Mouse (Mus musculus): ENCODE results near the gene Map7. TPM values are rescaled to one million over a fixed set of nuclear protein-coding genes. Genes with fewer than 3 reads are reported as not detected.

Gene Map7
- polyA plus RNA-seq, 1 experiment from 2014 or later: 32.3 TPM

DNA sequence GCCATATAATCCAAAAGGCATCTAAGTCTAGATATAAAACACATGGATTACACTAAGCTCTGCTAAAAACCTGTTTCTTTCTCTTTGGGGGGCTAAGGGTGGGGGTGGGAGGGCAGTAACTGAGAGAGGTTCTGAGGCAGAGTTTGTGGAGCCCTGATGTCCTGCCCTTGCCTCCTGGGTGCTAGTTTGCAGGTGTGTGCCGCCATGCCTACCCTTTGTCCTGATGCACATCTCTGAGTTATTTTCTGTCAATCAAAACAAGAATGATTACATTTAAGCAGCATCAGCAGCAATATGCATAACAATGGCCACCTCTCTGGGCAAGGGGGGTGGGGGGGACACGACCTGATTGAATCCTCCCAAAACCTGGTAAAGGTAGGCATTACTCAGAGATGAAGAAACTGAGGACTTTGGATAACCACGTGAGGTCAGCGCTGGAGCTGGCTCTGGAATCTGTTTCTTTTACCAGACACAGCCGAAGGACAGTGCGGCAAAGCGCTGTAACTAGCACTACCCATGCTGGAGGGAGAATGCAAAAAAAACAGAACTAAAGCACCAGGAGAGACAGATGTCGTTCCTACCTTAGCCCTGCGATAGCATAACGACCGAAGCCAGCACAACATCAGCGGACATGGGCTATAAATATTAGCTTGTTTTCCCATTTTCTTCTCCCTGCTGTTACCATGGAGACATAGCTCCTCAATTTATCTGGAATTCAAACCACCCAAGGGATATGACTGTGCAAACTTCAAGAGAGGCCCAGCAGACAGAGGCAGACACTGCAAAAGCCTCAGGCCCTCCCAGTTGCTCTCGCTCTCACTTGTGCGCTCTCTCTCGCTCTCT lies 137.9 kb downstream of the Map7 start:
- peaks cover 18% of the 10 kb centered on the region for H3K4me1 ChIP-seq (ENCODE audit: insufficient read depth, low read length)
- 38% methylated on average over 15 of the region's 15 CpGs for WGBS
- peak overlapping the region; percentile 4; the same call in 1 of the 2 replicates for H3K4me2 ChIP-seq (replicated peaks; ENCODE audit: low read depth, low read length)
- no peaks in the 10 kb centered on the region for H3K9me3 ChIP-seq (ENCODE audit: low read length)
- H3K27me3 ChIP-seq (ENCODE audit: insufficient read depth, low read length): no peaks in the 10 kb centered on the region
- no peak for ATAC-seq (ENCODE audit: low FRiP score, low TSS enrichment)
- H3K36me3 ChIP-seq (ENCODE audit: insufficient read depth, low read length): no peaks in the 10 kb centered on the region
- no peak overlapping the region for H3K4me3 ChIP-seq (ENCODE audit: low read length)
- H3K27ac ChIP-seq (ENCODE audit: low read length): peak overlapping the region; percentile 14; the same call in 1 of the 2 replicates
- H3K9ac ChIP-seq (replicated peaks; ENCODE audit: low read length): 0 out of 2 replicates have a peak overlapping the region, but pooled peaks have one; percentile 30

DNA sequence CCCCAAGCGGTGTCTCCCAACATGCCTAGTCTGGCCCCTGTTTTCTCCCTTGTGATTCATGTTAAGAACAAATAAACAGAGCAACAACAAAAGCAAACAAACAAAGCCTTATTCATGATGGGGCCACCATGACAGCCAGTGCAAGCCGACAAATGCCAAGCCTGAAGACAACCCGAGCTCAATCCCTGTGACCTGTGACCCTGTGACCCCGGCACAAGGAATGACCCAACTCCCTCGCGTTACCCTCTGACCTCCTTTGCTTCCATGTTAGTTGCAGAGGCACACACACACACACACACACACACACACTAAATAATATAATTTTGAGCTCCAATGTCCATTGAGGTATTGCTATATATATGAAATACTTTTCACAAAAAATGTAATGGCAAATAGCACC lies 139.1 kb downstream of the Map7 start:
- H3K27me3 ChIP-seq (ENCODE audit: insufficient read depth, low read length): no peaks in the 10 kb centered on the region
- H3K9me3 ChIP-seq (ENCODE audit: low read length): no peaks in the 10 kb centered on the region
- H3K4me3 ChIP-seq (ENCODE audit: low read length): no peak overlapping the region
- peaks cover 18% of the 10 kb centered on the region for H3K4me1 ChIP-seq (ENCODE audit: insufficient read depth, low read length)
- no peak for ATAC-seq (ENCODE audit: low FRiP score, low TSS enrichment)
- WGBS: 47% methylated on average over 6 of the region's 6 CpGs
- H3K9ac ChIP-seq (replicated peaks; ENCODE audit: low read length): no peak overlapping the region
- H3K36me3 ChIP-seq (ENCODE audit: insufficient read depth, low read length): no peaks in the 10 kb centered on the region
- H3K4me2 ChIP-seq (replicated peaks; ENCODE audit: low read depth, low read length): no peak overlapping the region
- H3K27ac ChIP-seq (ENCODE audit: low read length): no peak overlapping the region

DNA sequence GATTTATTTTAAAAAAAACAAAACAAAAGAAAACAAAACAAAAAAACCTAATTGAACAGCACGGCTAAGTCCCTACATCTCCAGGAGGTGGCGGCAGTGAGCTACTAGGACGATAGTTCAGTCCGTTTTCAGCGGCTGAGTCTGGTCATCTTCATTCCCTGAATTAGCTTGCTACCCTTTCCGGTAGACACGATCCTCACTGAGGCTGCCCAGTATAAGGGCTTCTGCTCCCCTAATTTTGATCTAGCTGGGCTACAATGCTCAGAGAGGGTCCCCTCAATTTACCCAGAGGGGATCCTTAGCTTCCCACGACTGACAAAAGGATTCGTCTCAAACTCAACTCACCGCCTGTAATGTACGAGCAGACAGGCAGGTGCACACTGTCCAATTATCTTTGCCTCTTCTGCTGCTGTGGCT lies 142.2 kb downstream of the Map7 start:
- WGBS: 15% methylated on average over 11 of the region's 11 CpGs
- Histone ChIP-seq H3K4me3 (ENCODE audit: low read length) (peak overlapping the region; percentile 14; the same call in 1 of the 2 replicates), H3K4me1 (ENCODE audit: insufficient read depth, low read length) (peaks cover 16% of the 10 kb centered on the region), H3K27ac (ENCODE audit: low read length) (no peak overlapping the region), H3K4me2 (replicated peaks; ENCODE audit: low read depth, low read length) (peak overlapping the region; percentile 49), H3K36me3 (ENCODE audit: insufficient read depth, low read length) (no peaks in the 10 kb centered on the region), H3K27me3 (ENCODE audit: insufficient read depth, low read length) (no peaks in the 10 kb centered on the region), H3K9me3 (ENCODE audit: low read length) (no peaks in the 10 kb centered on the region), H3K9ac (replicated peaks; ENCODE audit: low read length) (no peak overlapping the region)
- ATAC-seq (ENCODE audit: low FRiP score, low TSS enrichment): no peak

- no peak for ATAC-seq (ENCODE audit: low FRiP score, low TSS enrichment)
- no peaks in the 10 kb centered on the region for H3K36me3 ChIP-seq (ENCODE audit: insufficient read depth, low read length)
- H3K27ac ChIP-seq (ENCODE audit: low read length): no peak overlapping the region
- H3K4me3 ChIP-seq (ENCODE audit: low read length): no peak overlapping the region
- H3K27me3 ChIP-seq (ENCODE audit: insufficient read depth, low read length): no peaks in the 10 kb centered on the region
- 77% methylated on average over 5 of the region's 5 CpGs for WGBS
- no peak overlapping the region for H3K9ac ChIP-seq (replicated peaks; ENCODE audit: low read length)
- H3K4me1 ChIP-seq (ENCODE audit: insufficient read depth, low read length): no peaks in the 10 kb centered on the region
- H3K9me3 ChIP-seq (ENCODE audit: low read length): no peaks in the 10 kb centered on the region
- no peak overlapping the region for H3K4me2 ChIP-seq (replicated peaks; ENCODE audit: low read depth, low read length)
These were observed 147.7 kb downstream of the Map7 start for GRCm38 (mm10) chr10:20295961-20296360.

DNA sequence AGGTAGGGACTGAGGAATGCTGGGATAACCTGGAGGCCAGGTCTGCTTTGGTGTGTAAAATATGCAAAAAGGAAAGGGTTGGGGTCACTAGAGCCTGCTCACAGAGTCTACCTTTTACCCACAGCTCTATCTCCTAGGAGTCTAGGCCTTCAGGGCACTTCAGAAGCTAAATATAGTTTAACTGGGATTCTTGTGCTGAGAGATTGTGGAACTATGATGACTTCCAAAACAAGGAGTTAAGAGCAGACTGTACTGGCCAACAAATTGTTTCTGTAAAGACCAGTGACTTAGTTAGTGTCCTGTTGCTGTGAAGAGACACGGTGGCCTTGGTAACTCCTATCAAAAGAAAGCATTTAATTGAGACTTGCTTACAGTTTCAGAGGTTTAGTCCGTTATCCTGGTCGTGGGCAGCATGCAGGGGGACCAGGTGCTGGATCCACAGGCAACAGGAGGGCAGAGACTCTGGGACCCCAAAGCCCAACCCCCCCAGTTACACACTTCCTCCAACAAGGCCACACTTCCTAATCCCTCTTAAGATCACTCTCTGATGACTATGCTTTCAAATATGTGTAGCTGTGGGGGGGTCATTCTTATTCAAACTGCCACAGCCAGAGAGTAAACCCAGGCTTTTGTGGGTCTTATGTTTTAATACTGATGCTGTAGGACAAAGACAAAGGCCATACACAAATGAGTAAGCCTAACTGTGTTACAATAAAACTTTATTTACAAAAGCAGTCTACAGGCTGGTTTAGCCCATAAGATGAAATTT lies 150.1 kb downstream of the Map7 start:
- no peaks in the 10 kb centered on the region for H3K4me1 ChIP-seq (ENCODE audit: insufficient read depth, low read length)
- H3K4me2 ChIP-seq (replicated peaks; ENCODE audit: low read depth, low read length): no peak overlapping the region
- no peak overlapping the region for H3K9ac ChIP-seq (replicated peaks; ENCODE audit: low read length)
- WGBS: 59% methylated on average over 3 of the region's 3 CpGs
- H3K9me3 ChIP-seq (ENCODE audit: low read length): no peaks in the 10 kb centered on the region
- H3K27me3 ChIP-seq (ENCODE audit: insufficient read depth, low read length): no peaks in the 10 kb centered on the region
- H3K36me3 ChIP-seq (ENCODE audit: insufficient read depth, low read length): no peaks in the 10 kb centered on the region
- H3K27ac ChIP-seq (ENCODE audit: low read length): no peak overlapping the region
- ATAC-seq (ENCODE audit: low FRiP score, low TSS enrichment): no peak
- H3K4me3 ChIP-seq (ENCODE audit: low read length): no peak overlapping the region

DNA sequence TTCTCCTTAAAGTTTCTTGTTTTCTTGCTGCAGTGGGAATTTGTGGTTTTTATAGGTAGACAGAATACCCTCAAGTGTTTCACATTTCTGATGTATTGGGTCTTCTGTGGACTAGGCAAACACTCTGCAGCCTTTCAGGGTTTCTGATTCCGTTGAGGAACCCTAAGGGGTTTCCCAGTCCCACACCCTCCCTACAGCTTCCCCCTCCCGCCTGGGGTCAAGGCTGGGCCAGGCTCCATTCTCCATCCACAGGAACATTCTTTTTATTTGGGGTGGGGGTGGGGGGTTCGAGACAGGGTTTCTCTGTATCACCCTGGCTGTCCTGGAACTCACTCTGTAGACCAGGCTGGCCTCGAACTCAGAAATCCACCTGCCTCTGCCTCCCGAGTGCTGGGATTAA lies 150.8 kb downstream of the Map7 start:
- H3K4me1 ChIP-seq (ENCODE audit: insufficient read depth, low read length): no peaks in the 10 kb centered on the region
- no peak overlapping the region for H3K9ac ChIP-seq (replicated peaks; ENCODE audit: low read length)
- H3K27me3 ChIP-seq (ENCODE audit: insufficient read depth, low read length): no peaks in the 10 kb centered on the region
- no peaks in the 10 kb centered on the region for H3K36me3 ChIP-seq (ENCODE audit: insufficient read depth, low read length)
- H3K27ac ChIP-seq (ENCODE audit: low read length): no peak overlapping the region
- no peak overlapping the region for H3K4me2 ChIP-seq (replicated peaks; ENCODE audit: low read depth, low read length)
- ATAC-seq (ENCODE audit: low FRiP score, low TSS enrichment): no peak
- 70% methylated on average over 5 of the region's 5 CpGs for WGBS
- no peaks in the 10 kb centered on the region for H3K9me3 ChIP-seq (ENCODE audit: low read length)
- H3K4me3 ChIP-seq (ENCODE audit: low read length): no peak overlapping the region

DNA sequence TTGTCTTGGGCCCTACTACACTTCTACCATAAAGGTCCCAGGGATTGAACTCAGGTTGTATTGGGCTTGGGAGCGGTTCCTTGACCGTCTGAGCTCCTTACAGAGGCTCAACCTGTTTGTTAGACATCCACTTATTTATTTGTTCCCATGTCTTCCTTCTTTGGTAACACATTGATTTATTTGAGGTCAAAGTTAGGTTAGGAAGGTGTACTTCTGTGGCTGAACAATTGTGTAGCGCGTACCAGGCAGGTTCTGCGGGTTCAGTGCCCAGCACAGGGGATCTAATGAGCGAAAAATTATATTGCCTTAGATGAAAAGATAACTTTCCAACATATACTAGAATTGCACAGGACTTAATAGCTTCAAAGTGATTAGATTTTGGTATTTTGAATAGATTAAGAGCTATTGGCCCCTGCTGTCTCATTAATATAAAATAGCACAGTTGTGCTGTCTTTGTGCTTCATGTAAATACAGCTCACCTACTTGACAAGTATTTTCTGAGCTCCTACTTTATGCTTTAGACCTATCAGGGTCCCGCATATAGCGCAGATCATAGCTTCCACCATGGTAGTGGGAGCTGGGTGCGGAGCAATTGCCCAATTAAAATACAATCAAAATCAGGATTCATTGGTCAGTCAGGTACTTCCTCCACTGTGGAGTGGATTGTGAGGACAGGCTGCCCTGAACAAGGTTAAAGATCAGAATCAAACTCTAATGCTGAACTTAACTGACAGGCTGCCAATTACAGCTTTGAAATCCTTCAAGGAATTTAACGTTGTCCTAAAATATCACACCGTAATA lies 162.9 kb downstream of the Map7 start:
- Histone ChIP-seq H3K9me3 (ENCODE audit: low read length) (no peaks in the 10 kb centered on the region), H3K27me3 (ENCODE audit: insufficient read depth, low read length) (no peaks in the 10 kb centered on the region), H3K27ac (ENCODE audit: low read length) (peak overlapping the region; percentile 100), H3K4me3 (ENCODE audit: low read length) (peak overlapping the region; percentile 87), H3K9ac (replicated peaks; ENCODE audit: low read length) (peak overlapping the region; percentile 96), H3K4me1 (ENCODE audit: insufficient read depth, low read length) (peaks cover 14% of the 10 kb centered on the region), H3K4me2 (replicated peaks; ENCODE audit: low read depth, low read length) (peak overlapping the region; percentile 89), H3K36me3 (ENCODE audit: insufficient read depth, low read length) (no peaks in the 10 kb centered on the region)
- peak; percentile 0; the same call in 1 of the 2 replicates for ATAC-seq (ENCODE audit: low FRiP score, low TSS enrichment)
- WGBS: 45% methylated on average over 11 of the region's 11 CpGs

DNA sequence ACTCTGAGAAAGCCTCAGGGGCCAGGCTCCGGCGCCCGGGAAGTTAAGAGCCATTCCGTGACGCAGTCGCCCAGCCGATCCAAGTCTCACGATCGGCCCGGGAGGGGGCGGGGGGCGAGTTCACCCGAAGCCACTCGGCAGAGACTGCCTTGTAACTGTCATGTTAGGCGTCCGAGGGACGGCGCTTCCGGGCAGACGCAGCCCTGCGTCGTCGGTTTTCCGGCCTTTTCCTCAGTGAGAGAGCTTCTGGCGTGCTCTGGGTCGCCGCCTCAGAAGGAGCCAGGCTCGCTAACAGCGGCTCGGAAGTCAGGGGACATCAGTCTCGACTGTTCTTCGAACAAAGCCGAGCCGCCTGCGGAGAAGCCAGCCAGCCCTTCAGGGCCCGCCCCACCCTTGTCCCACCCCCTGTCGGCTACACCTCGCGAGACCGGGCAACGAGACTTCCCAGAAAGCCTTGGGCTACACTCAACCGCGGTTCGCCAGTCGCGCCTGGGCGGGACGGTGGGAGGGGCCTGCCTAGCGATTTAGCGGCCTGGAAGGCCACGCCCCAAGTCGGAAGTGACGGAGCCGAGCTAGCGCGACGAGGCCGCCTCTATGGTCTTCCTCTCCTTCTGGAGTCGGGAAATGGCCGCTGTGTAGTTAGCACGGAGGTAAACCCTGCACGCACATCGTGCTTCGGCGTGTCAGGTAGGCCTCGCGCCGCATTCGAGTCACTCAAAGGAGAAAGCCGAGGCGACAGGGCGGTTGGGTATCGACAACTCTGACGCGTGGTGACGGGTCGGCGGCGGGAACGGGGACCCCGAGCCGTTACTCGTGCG lies 163.9 kb downstream of the Map7 start, which contains the start of gene Bclaf1:
Gene Bclaf1 (plus strand): TSS at position 552 of the 818 bp plus-strand sequence.
- Histone ChIP-seq H3K4me1 (ENCODE audit: insufficient read depth, low read length) (peaks cover 14% of the 10 kb centered on the region), H3K4me3 (ENCODE audit: low read length) (peak within 1 kb of the TSS; percentile 87), H3K27me3 (ENCODE audit: insufficient read depth, low read length) (no peaks in the 10 kb centered on the region), H3K27ac (ENCODE audit: low read length) (peak within 1 kb of the TSS; percentile 100), H3K9ac (replicated peaks; ENCODE audit: low read length) (peak within 1 kb of the TSS; percentile 96), H3K9me3 (ENCODE audit: low read length) (no peaks in the 10 kb centered on the region), H3K36me3 (ENCODE audit: insufficient read depth, low read length) (no peaks in the 10 kb centered on the region), H3K4me2 (replicated peaks; ENCODE audit: low read depth, low read length) (peak within 1 kb of the TSS; percentile 89)
- peak; percentile 99 for ATAC-seq (ENCODE audit: low FRiP score, low TSS enrichment)
- WGBS: under 1% methylated on average over 84 of the region's 84 CpGs

All from kidney, embryonic 16.5 days (tissue).